9 mouse cellular contexts compared by ENCODE assay signal in genomic region chr7:73941640-73942039, GRCm38 (mm10).
DNase-seq lines count a peak whose midpoint lies in the region; ATAC-seq and TF ChIP-seq lines count a peak whose summit lies in the region.
"Had no signal": no experiment of that assay in that cellular context is flagged by ENCODE, and none has a peak within 500 bp of the region (broad histone marks: within the 10 kb centered on the region; RNA-seq: fewer than 3 reads in every experiment).

No protein-coding gene starts in this region.

- H3K9ac ChIP-seq in midbrain, embryonic 11.5 days (ENCODE audit: low read length), result no peak overlapping the region
- H3K9ac ChIP-seq in embryonic facial prominence, embryonic 14.5 days (ENCODE audit: low read depth, low read length), result no peak overlapping the region
- H3K9ac ChIP-seq in midbrain, embryonic 13.5 days (replicated peaks), result no peak overlapping the region
- H3K9ac ChIP-seq: neural tube, embryonic 12.5 days had no signal

- no peak for DNase-seq in midbrain, embryonic 11.5 days (ENCODE audit: low spot score, missing footprints)
- DNase-seq in midbrain, embryonic 10.5 days (ENCODE audit: low spot score), result no peak
- DNase-seq in embryonic facial prominence, embryonic 14.5 days (ENCODE audit: low spot score), result peak; percentile 90
- peak; percentile 77 for DNase-seq in kidney, adult 2 months
- DNase-seq in right cerebral cortex, adult 18-20 months, result no peak
- no peak for DNase-seq in cerebellum, adult 9-11 months
- no peak for DNase-seq in layer of hippocampus, postnatal 14 days (ENCODE audit: low spot score in 2 of 2)

- H3K36me3 ChIP-seq in midbrain, embryonic 11.5 days (ENCODE audit: control insufficient read depth, insufficient read depth, low read length), result peaks cover 21% of the 10 kb centered on the region; the same call in 1 of the 2 replicates
- peaks cover 81% of the 10 kb centered on the region for H3K36me3 ChIP-seq in midbrain, embryonic 10.5 days
- peaks cover 31% of the 10 kb centered on the region for H3K36me3 ChIP-seq in embryonic facial prominence, embryonic 14.5 days (ENCODE audit: control insufficient read depth, insufficient read depth, low read length)
- H3K36me3 ChIP-seq in kidney, adult 2 months (ENCODE audit: control insufficient read depth, insufficient read depth, low read length), result no peaks in the 10 kb centered on the region
- peaks cover 76% of the 10 kb centered on the region for H3K36me3 ChIP-seq in midbrain, embryonic 13.5 days

- TF ChIP-seq POLR2A in kidney, adult 2 months (IDR thresholded peaks at IDR 0.05; ENCODE audit: low read depth, low read length), result no peak

- H3K9me3 ChIP-seq in midbrain, embryonic 11.5 days (ENCODE audit: control insufficient read depth, low read length), result no peaks in the 10 kb centered on the region
- H3K9me3 ChIP-seq in midbrain, embryonic 10.5 days (replicated peaks), result no peaks in the 10 kb centered on the region; the same call in 1 of the 2 replicates
- no peaks in the 10 kb centered on the region for H3K9me3 ChIP-seq in embryonic facial prominence, embryonic 14.5 days (ENCODE audit: control insufficient read depth, low read length)
- no peaks in the 10 kb centered on the region for H3K9me3 ChIP-seq in midbrain, embryonic 13.5 days
- H3K9me3 ChIP-seq: neural tube, embryonic 12.5 days had no signal

- no peaks in the 10 kb centered on the region for H3K27me3 ChIP-seq in midbrain, embryonic 11.5 days (ENCODE audit: control insufficient read depth, insufficient read depth, low read length)
- H3K27me3 ChIP-seq in midbrain, embryonic 10.5 days (ENCODE audit: low read depth, poor library complexity, severe bottlenecking), result no peaks in the 10 kb centered on the region
- no peaks in the 10 kb centered on the region for H3K27me3 ChIP-seq in embryonic facial prominence, embryonic 14.5 days (replicated peaks; ENCODE audit: control insufficient read depth, insufficient read depth, low read length)
- no peaks in the 10 kb centered on the region for H3K27me3 ChIP-seq in kidney, adult 2 months (replicated peaks; ENCODE audit: control insufficient read depth, insufficient read depth, low read length)
- no peaks in the 10 kb centered on the region for H3K27me3 ChIP-seq in midbrain, embryonic 13.5 days
- H3K27me3 ChIP-seq: neural tube, embryonic 12.5 days had no signal

- peak; percentile 48; the same call in 1 of the 2 replicates for ATAC-seq in midbrain, embryonic 11.5 days (ENCODE audit: low FRiP score)
- ATAC-seq in embryonic facial prominence, embryonic 14.5 days (ENCODE audit: low read depth), result peak; percentile 64
- ATAC-seq in midbrain, embryonic 13.5 days, result peak; percentile 49

- no peak overlapping the region for H3K4me2 ChIP-seq in midbrain, embryonic 11.5 days
- no peak overlapping the region for H3K4me2 ChIP-seq in embryonic facial prominence, embryonic 14.5 days (ENCODE audit: low read depth, low read length)
- no peak overlapping the region for H3K4me2 ChIP-seq in midbrain, embryonic 13.5 days (replicated peaks)
- H3K4me2 ChIP-seq: neural tube, embryonic 12.5 days had no signal

- no peak overlapping the region for H3K4me3 ChIP-seq in midbrain, embryonic 11.5 days (ENCODE audit: low read depth, low read length)
- no peak overlapping the region for H3K4me3 ChIP-seq in midbrain, embryonic 10.5 days
- H3K4me3 ChIP-seq in embryonic facial prominence, embryonic 14.5 days (ENCODE audit: low read depth, low read length), result no peak overlapping the region
- H3K4me3 ChIP-seq in kidney, adult 2 months (ENCODE audit: insufficient read depth, low read depth, low read length), result no peak overlapping the region
- H3K4me3 ChIP-seq in midbrain, embryonic 13.5 days (replicated peaks), result no peak overlapping the region
- H3K4me3 ChIP-seq: neural tube, embryonic 12.5 days had no signal

- TF ChIP-seq CTCF in kidney, adult 2 months (conservative IDR thresholded peaks at IDR 0.05; ENCODE audit: insufficient read depth, insufficient read length, low read depth, low read length), result no peak

- H3K4me1 ChIP-seq in midbrain, embryonic 11.5 days (ENCODE audit: control insufficient read depth, insufficient read depth, low read length), result no peaks in the 10 kb centered on the region; the same call in 1 of the 2 replicates
- H3K4me1 ChIP-seq in midbrain, embryonic 10.5 days, result peaks cover 10% of the 10 kb centered on the region
- H3K4me1 ChIP-seq in embryonic facial prominence, embryonic 14.5 days (ENCODE audit: control insufficient read depth, insufficient read depth, low read length), result peaks cover 12% of the 10 kb centered on the region
- H3K4me1 ChIP-seq in kidney, adult 2 months (ENCODE audit: control insufficient read depth, insufficient read depth, low read length), result no peaks in the 10 kb centered on the region
- peaks cover 29% of the 10 kb centered on the region for H3K4me1 ChIP-seq in midbrain, embryonic 13.5 days (replicated peaks)

- H3K27ac ChIP-seq in midbrain, embryonic 11.5 days (ENCODE audit: low read depth, low read length), result no peak overlapping the region
- H3K27ac ChIP-seq in midbrain, embryonic 10.5 days (replicated peaks), result no peak overlapping the region
- 0 out of 2 replicates have a peak overlapping the region, but pooled peaks have one; percentile 0 for H3K27ac ChIP-seq in embryonic facial prominence, embryonic 14.5 days (replicated peaks; ENCODE audit: low read depth, low read length)
- H3K27ac ChIP-seq in kidney, adult 2 months (ENCODE audit: insufficient read depth, low read depth, low read length), result no peak overlapping the region
- H3K27ac ChIP-seq in midbrain, embryonic 13.5 days, result peak overlapping the region; percentile 53
- H3K27ac ChIP-seq: neural tube, embryonic 12.5 days had no signal

- WGBS in midbrain, embryonic 11.5 days, result 82% methylated on average over 4 of the region's 4 CpGs
- WGBS in midbrain, embryonic 10.5 days, result 80% methylated on average over 4 of the region's 4 CpGs
- WGBS in embryonic facial prominence, embryonic 14.5 days, result 45% methylated on average over 4 of the region's 4 CpGs
- WGBS in kidney, adult 2 months, result 15% methylated on average over 4 of the region's 4 CpGs
- 59% methylated on average over 4 of the region's 4 CpGs for WGBS in midbrain, embryonic 13.5 days

Comparison
In these comparisons a context has a peak if more than half of its experiments do, and no peak if none do; other contexts are left out.
1. H3K27ac ChIP-seq: peak in embryonic facial prominence, embryonic 14.5 days (single experiment) and midbrain, embryonic 13.5 days (single experiment); none in midbrain, embryonic 11.5 days (single experiment), midbrain, embryonic 10.5 days (single experiment) and kidney, adult 2 months (single experiment).
2. DNase-seq: peak in embryonic facial prominence, embryonic 14.5 days (single experiment) and kidney, adult 2 months (single experiment); none in midbrain, embryonic 11.5 days (single experiment), midbrain, embryonic 10.5 days (single experiment), right cerebral cortex, adult 18-20 months (single experiment), cerebellum, adult 9-11 months (single experiment) and layer of hippocampus, postnatal 14 days (0 of 2).
3. Peak in every context shown above with its lines, with median percentiles within 50 percentile points of each other: ATAC-seq.